Mouse (Mus musculus): ENCODE data around the gene Papola.

Gene Papola

DNA sequence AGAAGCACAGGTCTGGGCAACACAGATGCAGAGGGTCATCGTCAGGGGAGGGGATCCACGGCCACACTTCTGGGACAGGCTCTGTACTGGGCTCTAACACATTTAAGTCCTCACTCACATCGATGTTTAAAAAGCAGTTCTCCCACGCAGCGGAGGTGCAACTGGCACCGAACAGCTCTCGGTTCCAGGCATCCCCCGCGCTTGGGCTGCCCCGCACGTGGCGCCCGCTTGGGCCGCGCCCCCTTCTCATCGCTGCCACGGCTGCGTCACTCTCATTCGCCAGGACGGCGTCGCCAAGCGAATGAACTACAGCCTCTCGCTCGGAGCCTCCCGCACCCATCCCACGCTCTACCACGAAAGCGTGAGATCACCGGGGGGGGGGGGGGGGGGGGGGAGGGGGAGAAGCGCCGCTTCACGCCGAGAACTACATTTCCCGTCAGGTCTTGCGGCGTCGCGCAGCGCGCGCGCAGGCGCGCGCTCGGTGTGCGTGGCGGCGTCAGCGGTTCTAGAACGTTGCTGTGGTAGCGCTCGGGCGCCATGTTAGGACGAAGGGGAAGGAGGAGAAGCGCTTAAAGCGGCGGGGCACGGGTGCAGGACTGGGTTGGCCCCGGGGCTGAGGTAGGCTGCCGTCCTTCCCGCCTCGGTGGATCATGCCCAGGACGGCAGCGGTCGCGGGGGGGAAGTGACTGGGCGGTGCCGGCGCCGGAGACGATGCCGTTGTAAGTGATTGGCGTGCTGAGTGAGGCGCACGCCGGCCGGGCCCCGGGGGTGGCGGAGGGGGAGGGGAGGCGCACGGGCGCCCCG lies at the start of gene Papola:
TSS of gene Papola (plus strand) at position 499 of the 804 bp plus-strand sequence.
- DNase-seq (ENCODE audit: low spot score in 2 of 2), result peak; percentile 87 to 88

DNA sequence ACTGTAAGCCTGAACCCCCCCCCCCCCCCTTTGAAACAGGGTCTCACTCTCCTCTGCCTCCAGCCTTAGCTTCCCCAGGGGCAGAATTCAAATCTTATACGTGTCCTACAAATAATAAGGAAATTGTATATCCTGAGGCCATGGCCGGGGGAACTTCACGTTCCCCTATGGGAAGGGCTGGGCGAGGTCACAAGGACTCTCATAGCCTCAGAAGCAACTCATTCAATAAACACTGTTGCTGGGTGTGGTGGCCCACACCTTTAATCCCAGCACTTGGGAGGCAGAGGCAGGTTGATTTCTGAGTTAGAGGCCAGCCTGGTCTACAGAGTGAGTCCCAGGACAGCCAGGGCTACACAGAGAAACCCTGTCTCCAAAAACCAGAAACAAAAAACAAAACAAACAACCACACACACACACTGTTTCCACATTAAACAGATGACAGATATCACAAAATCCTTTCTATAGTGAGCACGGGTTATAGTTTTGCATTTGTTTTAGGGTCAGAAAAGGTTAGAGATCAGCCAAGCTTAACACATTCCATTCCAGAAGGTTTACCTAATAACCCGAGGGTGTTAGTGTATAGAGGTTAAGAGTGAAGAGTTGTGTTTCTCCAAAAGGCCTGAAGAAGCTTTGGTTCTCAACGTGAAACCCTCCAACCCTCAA lies 49.1 kb upstream of the Papola start:
- no peak for DNase-seq (ENCODE audit: low spot score in 2 of 2)

DNA sequence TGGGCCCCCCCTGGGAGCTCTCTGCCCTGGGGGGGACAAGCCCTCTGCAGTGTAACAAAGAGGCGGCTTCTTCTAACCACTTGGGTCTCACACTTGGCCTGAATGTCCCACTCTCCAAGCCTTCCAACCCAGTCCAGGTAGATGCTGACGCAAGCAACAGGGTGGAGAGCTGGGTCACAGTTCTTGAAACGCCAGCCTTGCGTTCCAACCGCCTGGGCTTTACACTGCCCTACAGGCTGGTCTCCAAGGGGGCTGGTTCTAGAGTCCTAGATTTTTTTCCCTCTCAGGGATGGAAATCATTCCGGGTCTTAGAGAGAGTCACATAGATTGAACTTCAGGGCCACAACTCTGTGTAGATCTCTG lies 48.6 kb upstream of the Papola start:
- no peak for DNase-seq (ENCODE audit: low spot score in 2 of 2)

DNA sequence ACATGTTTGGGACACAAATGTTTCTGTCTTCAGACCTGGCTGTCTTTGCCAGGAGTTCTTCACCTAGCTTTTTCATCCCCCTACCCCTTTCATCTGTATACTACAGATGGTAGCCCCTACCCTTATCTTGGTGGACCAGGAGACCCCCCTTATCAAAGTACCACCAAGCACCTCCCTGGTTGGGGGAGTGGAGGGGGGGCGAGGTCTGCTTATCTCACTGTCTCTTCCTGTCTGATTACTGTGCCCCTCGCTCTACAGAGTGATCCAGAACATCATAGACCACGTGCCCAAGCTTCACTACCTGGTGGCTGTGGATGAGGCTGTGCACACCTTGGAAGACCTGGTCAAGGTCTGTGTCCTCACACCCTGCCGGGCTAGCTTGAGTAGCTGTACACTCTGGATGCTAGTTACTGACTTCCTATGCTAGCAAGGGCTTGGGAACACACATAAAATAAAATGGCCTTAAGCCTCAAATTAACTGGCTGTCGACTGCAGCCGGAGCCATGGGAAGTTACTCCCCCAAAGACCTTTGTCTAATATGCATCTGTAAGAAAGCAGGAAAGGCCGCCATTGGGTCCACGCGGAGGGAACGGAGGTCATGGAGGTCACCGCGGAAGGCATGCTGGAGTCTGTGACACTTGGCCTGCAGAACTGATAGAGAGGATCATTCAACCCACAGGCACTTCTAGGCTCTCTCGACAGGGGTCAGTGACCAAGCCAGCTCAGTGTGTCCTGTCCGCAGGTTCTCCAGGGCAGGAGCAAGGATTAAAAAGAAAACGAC lies 46.0 kb upstream of the Papola start:
- DNase-seq (ENCODE audit: low spot score in 2 of 2), result no peak

DNA sequence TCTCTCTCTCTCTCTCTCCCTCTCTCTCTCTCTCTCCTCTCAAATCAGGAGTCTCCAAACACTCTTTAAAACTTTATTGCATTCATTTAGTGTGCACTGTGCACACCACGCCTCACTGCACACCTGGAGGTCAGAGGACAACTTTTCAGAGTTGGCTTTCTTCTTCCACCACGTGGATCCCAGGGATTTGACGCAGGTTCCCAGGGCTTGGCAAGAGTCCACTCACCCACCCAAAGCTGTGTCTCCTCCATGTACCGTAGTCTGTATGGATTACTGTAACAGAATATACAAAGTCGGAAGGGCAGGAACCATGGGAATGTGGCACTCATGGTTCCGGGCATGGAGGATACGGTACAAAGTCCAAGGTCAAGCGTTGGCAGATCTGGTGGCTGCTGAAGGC lies 44.8 kb upstream of the Papola start:
- DNase-seq (ENCODE audit: low spot score in 2 of 2), result no peak

DNA sequence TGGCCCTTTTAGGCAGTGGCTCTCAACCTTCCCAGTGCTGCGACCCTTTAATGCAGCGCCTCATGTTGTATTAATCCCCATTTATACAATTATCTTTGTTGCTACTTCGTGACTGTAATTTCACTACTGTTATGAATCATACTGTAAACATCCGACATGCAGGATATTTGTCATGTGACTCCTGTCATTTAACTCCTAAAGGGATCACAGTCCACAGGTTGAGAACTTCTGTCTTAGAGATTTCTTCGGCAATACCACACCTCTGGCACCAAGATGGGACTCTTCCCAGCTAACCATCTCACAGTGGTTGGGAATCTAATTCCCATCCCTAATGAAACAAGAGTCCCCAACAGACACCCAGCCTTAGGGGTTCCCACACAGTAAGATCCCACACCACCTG lies 36.4 kb upstream of the Papola start:
- no peak for DNase-seq (ENCODE audit: low spot score in 2 of 2)

DNA sequence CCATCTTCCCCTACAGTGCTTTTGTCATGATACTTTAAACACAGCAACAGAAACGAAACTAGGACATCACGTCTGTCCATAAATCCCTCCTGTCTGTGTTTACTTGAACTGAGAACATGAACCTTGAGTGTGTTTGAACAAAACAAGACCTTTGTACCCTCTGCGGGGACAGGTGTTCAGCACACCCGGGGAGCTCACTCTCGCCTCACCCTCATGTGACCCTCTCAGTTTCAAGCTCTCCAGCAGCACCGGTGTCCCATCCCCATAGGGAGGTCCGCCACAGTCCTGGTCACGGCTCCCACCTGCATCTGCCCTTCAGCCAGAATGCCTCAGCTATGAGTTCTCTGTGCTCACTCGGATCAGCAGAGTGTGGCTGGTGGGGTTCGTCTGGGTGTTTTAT lies 30.7 kb upstream of the Papola start:
- no peak for DNase-seq (ENCODE audit: low spot score in 2 of 2)

DNA sequence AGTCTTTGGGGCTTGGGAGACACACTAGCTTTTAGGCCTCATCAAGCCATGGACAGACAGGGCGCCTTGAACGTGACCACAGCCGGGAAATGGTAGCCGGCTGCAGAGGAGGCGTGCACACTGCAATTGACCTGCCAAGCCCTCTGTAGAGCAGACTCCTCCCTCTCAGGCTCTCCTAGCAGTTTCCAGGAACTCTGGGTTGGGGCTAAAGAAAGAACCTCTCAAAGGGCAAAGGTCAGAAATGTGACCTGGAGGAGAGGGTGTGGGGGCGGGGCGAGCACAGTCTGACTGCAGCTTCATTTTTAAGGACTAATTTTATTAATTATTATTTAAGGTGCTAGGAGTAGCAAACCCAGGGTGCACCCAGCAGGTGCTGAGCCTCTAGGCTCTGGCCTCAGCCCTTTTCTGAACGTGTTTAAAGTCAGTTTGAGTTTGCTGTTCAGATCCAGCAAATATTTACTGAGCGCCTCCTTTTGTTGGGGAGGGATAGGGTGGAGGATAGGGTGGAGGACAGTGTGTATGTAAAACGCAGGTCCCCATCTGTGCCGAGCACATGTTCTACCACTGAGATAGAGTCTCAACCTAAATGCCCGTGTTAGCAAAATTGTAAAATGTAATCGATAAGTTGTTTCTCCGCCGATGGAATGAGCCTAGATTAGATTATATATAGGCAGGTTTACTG lies 26.5 kb upstream of the Papola start:
- DNase-seq (ENCODE audit: low spot score in 2 of 2), result no peak

DNA sequence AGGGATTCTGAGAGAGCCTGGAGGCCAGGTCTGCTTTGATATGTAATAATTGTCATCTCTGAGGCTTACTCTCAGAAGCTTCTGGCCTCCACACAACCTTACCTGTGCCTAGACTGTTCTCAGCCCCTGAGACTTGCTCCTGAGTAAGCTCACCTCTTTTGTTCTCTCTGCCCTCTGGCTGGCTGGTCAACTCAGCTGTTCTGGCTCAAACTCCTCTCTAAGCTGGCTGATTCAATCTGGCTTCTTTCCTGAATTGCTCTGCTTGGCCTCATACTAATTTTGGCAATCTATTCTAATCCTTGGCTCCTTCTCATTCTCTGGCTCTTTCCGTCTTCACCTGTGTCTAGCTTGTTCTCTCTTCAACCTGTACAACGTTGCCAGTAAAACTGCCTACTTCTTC lies 25.6 kb upstream of the Papola start:
- no peak for DNase-seq (ENCODE audit: low spot score in 2 of 2)

DNA sequence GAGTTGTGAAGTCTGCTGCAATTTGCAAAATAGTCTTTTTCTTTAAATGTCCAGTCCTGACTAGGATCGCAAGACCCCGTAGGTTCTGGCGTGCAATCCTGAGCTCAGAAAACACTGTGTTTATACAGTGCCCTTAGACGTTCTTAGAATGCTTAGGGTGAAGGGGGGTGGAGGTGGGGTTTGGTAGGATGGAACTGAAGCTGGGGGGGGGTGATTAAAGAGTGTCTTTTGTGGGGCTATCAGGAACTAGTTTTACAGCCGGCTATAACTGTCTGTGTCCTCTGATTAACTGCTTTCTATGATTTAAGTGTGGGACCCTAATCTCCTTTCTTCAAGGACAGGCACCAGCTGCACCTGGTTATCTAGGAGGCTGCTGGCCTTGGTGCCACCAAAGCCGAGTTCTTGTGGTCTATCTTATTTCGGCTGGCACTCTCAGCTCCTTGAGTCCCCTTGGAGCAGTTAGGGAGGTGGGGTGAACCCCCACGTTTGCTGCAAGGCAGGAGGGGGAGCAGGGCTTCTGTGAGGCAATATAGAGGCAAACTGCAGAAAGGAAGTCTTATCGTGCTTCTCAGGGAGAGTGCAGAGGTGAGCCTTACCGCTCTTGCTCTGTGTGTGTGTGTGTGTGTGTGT lies 24.5 kb upstream of the Papola start:
- DNase-seq (ENCODE audit: low spot score in 2 of 2), result no peak

DNA sequence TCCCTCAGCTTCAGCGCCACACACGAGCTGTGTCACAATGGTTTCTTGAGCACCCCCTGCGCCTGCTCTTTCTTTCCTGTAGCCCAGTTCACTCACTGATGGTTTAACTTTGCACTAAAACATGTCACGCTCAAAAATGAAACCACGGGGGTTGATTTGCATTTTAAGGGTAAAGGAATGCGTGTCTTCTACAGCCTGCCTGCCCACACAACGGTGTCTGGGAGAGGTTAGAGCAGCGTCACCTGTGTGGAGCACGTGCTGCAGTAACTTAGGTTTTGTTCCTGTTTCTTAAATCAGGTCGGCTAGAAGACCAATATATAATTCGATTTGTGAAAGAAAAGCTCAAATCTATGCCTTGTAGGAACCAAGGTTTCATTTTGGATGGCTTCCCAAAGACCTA lies 23.3 kb upstream of the Papola start:
- DNase-seq (ENCODE audit: low spot score in 2 of 2), result no peak

DNA sequence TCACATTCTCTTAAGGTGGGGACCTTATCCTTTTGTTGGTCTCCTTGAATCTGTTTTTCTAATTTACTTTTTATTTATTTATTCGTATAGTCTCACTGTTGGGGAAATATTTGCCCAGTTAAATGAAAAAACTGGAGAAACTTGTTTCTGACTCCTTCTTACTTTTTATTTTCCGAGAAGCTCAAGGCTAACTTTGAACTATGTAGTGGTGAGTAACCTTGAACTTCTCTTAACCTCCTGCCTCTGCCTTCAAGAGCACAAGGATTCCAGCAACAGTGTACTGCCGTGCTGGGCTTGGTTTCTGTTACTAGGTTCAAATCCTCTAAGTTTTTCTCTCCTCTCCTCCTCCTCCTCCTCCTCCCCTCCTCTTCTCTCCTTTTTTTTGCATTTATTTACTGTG lies 22.9 kb upstream of the Papola start:
- DNase-seq (ENCODE audit: low spot score in 2 of 2), result no peak

DNA sequence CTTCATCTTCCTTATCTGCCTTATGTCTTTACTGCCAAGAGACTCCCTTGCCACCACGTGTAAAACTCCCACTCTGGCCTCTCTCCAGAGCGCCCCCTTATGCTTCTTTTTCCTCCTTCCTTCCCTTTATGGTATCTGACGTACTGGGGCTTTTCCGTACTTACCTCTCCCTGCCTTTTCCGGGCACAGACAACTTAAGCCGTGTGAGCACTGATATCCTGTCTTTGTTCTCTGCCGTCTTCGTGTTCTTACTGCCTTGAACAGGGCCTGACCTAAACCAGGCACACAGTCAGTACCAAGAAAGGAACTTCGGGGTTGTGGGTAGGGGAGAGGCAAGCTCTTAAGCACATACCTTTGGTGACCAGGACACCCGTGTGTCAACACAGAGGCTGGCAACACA lies 14.8 kb upstream of the Papola start:
- DNase-seq (ENCODE audit: low spot score in 2 of 2), result no peak

DNA sequence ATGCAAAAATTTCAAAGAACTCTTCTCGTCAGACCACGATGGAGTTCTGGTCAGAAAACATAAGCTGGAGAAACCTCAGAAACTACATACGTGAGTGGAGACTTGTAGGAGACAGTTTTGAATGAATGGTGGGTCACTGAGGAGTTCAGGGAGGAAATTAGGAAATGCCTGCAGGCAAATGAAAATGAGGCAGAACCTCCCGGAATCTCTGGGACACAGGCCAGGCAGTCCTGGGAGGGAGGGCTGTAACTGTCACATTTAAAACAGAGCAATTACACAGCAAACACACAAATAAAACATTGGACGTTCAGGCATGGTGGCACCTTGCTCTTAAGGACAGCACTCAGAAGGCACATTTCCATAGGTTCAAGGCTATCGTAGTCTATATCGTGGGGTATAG lies 9.6 kb upstream of the Papola start:
- DNase-seq (ENCODE audit: low spot score in 2 of 2), result no peak

DNA sequence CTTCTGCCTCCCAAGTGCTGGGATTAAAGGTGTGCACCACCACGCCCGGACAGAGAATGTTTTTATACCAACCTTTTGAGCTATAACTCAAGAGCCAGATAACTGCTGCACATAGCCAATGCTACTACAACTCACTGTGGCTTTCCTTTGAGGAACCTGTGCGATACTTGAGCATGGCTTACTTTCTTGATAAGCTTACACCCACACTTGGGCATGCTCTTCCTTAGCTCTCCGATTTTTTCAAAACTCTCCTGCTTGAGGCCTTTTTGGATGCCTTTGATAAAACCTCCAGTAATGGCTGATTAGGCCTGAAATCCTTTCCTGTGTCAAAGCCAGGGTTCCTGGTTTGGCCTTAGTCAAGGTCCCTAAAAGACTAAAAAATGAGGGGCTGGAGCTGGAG lies 6.8 kb upstream of the Papola start:
- DNase-seq (ENCODE audit: low spot score in 2 of 2), result no peak

DNA sequence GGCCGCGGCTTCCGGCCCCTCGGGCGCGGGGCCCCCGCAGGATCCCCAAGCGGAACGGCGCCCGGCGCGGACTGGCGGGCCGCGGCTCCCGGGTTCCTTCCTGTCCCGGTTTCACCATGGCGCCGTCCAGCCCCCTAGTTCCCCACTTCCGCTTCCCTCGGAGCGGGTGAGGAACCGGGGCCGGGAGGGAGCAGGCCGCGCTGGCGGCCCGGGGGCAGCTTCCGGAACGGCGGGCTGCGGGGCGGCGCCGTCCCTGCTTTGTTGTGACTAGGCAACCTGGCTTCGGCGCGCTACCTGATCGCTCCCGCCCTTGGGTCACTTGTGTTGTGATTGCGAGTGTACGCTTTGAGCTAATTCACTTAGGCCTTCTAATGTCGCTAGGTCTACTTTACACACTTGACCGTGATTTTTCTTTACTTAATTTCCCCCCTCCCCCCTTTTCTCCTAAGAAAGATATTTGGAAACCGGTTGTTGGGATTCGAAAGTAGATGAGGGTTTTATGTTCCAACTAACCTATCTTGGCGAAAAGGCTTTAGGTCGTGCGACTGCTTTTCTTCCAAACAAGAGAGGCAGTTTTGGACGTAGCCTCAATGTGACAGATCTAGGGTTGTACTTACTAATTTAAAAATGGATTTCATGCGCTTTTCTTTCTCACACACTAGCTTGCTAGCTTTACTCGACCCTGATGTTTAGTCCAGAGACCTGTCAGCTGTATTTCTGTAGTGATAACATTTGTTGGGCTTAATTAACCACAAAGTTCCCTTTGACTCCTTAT lies 693 bp downstream of the Papola start:
- DNase-seq (ENCODE audit: low spot score in 2 of 2), result peak; percentile 56 to 73

DNA sequence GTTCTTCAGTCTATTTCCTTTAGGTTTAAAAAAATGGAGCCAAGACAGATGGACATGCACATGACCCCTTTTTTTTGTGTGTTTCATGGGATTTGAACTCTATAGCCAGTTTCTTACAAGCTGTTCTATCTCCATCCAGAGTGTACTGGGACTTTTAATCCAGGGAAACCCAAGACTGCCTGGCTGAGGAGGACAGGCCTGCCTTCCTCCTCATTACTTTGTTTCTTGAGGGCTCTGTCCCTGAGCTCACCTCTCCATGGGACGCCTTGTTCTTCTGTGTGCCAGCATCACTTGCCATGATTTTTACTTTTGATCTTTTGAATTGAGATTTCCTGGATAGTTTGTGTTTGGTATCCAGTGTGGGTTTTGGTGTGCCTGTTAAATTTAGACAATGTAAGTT lies 1.6 kb downstream of the Papola start:
- no peak for DNase-seq (ENCODE audit: low spot score in 2 of 2)

DNA sequence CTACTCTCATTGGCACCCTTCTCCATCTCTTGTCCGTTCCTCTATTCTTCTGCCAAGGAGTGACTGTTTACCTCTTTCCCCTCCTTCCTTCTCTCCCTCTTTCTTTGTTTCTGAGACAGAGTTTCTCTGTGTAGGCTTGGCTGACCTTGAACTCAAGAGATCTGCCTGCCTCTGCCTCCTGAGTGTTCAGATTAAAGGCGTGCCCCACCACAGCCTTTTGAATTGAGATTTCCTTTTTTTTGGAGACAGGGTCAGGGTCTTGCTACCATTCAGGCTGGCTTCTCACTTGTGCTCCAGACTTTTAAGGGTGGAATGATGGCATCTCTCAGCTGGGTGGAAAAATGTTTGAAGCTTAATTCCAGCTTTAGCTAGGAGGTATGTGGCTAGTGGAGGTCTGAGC lies 3.1 kb downstream of the Papola start:
- DNase-seq (ENCODE audit: low spot score in 2 of 2), result no peak

DNA sequence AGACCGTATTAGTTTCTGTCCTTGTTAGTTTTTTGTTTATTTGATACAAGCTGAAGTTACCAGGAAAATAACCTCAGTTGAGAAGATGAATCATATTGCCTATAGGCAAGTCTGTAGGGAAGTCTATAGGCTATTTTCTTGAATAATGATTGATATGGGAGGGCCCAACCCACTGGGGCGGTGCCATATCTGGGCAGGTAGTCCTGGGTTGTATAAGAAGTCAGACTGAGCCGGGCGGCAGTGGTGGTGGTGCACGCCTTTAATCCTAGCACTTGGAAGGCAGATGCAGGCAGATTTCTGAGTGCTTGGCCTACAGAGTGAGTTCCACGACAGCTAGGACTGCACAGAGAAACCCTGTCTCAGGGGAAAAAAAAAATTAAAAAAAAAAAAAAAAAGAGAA lies 5.4 kb downstream of the Papola start:
- no peak for DNase-seq (ENCODE audit: low spot score in 2 of 2)

DNA sequence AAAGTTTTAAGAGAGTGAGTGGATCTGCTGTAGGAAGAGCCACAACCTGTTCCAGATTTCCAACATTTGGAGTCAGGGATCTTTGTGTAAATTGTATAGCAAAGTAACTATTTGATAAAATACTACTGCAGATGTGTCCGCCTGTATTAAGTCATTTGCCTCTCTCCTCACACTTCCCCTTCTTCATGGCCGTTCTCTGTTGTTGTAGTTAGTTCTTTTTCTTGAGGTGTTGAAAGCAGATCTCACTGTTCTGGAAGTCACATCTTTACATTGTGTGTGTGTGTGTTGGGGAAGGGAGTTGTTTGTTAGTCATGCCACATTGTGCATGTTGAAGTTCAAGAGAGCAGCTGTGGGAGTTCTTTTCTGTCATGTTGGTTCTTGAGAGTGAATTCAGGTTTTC lies 10.4 kb downstream of the Papola start:
- DNase-seq (ENCODE audit: low spot score in 2 of 2), result no peak

DNA sequence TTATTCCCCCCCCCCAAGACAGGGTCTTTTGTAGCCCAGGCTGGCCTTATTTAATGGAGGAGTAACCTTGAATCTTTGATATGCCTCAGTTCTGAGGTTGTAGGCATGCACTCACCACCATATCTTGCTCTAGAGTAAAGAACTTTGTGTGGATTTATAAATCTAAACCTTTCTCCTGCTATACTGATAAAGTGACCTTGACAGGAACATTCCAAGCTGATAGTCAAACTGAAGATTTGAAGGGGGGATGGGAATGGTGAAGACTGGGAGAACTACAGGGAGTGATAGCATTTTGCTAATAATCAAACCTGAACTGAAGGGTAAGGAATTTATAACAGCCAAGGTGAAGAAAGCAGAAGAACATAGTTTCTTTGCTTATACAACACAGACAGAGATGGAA lies 13.5 kb downstream of the Papola start:
- no peak for DNase-seq (ENCODE audit: low spot score in 2 of 2)
